Mouse (Mus musculus) G1E-ER4 (cell line): Measurements from ENCODE around the gene Abcd3. TPM values are rescaled to one million over a fixed set of nuclear protein-coding genes. Genes with fewer than 3 reads are reported as not detected.

Experiments used
- GATA1 ChIP-seq: IDR thresholded peaks from one replicate; pipeline ENCODE4 v1.8.0; 2012; ENCODE audit warnings: low read length, inconsistent platforms
- polyA plus RNA-seq: library from polyadenylated mRNA; stranded (reverse); fragments of >175 nt; gene quantifications from 2 replicates; pipeline ENCODE4 v1.2.3, GENCODE M21; 2012

Gene Abcd3
- polyA plus RNA-seq, 1 experiment, result 49.2 TPM

DNA sequence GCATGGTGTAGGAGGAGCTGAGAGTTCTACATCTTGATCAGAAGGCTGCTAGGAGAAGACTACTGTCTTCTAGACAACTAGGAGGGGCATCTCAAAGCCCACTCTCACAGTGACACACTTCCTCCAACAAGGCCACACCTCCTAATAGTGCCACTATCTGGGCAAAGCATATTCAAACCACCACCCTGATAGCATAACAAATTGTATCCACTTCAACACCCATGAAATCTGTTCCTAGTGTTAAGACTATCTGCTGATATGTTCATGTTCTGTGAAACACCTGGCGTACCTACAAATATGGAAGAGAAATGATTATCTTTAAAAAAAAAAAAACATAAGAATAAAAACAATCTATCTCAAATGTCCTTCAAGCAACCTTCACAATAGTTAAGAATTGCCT is 9.2 kb upstream of the Abcd3 start:
- TF ChIP-seq GATA1, result no peak

DNA sequence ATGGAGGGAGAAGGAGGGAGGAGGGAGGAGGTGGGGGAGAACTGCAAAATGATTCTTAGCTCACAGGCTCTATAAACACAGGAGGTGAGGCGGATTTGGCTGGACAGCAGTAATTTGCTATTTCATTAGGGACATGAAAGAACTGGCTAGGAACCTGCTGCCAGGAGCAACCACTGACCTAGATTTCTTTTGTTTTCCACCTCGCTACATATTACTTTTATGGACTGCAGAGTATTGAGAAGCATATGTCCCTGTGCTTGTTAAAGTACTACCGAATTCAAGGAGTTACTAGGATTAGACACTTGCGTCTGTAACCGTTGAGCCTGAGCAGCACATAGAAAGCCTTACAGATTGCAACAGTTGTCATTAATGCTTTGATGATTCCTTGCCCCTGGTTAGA is 7.5 kb upstream of the Abcd3 start:
- no peak for TF ChIP-seq GATA1

DNA sequence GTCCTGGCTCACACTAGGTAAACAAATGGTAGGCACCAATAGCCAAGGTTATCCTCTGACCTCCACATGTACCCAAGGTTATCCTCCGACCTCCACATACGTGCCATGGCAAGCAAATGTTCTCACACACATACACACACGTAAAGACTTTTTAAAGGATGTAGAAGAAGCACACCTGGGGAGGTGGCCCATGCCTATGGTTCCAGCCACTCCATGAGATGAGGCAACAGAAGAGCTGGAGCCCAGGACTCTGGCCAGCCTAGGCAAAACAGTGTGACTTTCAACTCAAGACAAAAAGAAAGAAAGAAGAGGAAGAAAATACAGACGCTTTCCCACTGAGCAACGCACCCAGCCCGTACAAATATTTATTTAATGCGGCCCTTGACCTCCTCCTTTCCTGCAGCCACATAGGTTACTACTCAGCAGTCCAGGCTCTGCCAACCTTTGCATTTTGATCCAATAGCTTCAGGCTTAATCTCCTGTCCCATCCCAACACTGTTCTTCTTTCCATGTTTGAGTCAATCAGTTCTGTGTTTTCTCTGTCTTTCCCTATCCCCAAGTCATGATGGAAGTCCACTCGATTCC is 6.5 kb upstream of the Abcd3 start:
- TF ChIP-seq GATA1, result no peak

DNA sequence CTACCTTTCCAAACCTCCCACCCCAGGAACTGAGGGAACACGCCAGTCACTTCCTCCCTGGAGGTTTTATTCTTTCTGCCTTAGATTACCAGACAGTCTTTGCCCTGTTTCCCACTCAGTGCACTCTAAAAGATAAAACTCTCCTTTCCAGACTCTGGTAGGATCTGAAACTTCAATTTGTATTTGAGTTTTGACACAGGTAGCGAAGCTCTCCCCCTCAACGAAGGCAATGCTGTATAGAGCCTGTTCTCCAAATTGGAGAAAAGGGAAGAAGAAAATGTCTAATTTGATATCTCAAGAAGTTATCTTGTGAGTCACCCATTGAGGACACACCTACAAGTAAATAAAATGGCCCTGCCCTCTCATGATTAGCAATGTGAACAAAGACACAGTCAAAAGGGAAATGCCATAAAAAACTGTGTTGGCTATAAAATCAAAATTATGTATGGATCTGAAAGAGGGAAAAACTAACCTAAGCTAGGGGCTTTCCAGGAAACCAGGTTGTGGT is 4.6 kb upstream of the Abcd3 start:
- TF ChIP-seq GATA1, result no peak

DNA sequence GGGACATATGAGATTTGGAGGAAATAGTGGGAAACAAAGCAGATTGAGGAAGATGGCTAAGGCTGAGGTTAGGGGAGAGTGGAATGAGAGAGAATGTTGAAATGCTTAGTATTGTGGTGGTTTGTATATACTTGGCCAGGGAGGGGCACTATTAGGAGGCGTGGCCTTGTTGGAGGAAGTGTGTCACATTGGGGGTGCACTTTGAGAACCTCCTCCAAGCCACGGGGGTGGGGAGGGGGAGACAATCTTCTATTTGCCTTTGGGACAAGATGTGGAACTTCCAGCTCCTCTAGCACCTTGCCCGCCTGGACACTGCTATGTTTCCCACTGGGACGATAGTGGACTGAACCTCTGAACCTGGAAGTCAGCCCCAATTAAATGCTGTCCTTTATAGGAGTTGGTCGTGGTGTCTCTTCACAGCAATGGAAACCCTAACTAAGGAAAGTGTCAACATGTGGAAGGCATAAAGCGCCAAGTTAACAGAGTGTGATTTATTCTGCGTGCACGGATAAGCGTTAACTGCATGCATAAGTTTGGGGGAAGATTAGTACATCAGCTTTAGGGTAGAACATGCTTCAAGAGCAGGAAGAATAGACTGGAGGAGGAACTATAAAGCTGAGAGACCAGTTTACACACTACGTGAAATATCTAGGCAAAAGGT is 3.8 kb upstream of the Abcd3 start:
- TF ChIP-seq GATA1, result no peak

DNA sequence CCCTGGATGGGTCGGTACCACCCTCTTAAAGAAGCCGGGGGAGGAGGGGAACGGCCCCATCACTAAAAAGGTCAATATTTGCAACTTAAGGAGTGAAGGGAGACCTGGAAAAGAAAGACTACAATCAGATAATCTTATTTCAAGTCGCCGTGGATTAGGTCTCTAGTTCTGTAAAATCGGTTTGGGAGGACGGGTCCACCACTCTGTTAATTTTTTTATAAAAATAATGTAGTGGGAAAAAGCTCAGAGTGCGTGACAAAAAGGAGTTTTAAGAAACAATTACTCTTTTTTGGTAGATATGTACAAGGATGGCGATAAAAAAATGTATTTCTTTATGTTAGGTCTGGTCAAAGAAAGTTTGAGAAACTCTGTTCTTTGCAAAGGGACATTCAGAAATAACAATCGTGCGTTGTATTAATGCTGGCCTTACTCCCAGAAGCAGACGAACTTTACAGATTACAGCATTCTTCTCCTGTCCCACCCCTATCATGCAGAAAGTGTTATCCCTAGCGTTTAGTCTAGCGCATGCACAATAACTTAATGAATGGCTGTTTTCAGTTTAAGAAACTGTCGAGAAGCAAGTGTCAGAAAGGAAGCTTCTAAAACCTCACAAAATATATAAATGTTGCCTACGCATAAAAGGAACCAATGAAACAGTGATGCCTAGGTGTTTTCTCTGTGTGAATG is 590 bp upstream of the Abcd3 start:
- no peak for TF ChIP-seq GATA1

DNA sequence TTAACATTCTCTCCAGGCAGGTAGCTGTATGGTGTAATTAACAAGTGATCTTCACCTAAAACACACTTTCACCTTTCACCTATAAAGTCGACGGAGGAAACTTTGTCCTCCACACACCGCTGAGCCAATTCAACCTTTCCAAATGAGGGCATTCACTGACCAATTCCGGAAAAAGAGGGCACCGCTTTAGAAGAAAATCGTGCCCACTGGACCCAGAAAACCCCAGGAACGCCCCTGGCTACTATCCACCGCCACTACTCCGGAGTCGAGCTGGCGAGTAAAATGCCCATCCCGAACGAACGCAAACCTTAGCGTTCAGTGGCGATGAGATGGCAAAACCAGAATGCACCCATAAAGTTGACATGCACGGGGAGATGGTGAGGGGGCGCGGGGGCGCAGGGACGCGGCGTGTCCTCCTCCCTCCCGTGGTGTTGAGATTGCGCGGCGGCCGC is 663 bp downstream of the Abcd3 start:
- no peak for TF ChIP-seq GATA1

DNA sequence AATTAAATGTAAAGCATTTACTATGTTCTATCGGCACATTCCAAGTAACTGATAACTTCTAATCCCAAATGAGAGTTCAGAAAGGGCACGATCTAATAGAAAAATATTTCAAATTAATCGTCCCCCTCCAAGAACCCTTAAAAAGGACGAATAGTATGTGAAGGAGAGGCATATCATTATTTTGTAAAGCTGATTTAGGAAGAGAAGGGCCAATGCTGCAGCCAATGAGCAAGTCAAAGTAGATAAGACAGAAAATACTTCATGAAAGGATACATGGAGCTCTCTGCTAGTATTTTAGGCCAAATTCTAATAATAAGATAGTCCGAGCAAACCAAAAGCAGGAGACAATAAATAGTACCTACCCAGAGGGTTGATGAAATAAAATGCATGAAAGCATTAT is 1.3 kb downstream of the Abcd3 start:
- no peak for TF ChIP-seq GATA1

DNA sequence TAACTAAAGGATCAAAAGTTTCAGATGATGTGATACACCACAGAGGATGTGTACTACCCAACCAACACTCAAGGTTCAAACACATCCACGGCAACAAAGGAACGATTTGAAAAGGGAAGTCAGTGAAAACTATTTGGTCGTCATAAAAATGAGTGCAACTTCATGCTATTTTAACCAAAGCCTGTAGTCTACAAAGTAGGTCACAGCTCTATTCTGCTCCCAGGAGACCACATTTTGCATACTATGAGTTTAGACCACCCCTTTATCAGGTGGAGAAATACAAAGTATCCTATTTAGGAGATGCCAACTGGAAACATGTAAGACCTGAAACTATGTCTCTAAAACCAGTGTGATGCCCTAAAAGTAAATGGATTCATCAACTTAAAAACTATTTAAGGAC is 6.9 kb downstream of the Abcd3 start:
- no peak for TF ChIP-seq GATA1

DNA sequence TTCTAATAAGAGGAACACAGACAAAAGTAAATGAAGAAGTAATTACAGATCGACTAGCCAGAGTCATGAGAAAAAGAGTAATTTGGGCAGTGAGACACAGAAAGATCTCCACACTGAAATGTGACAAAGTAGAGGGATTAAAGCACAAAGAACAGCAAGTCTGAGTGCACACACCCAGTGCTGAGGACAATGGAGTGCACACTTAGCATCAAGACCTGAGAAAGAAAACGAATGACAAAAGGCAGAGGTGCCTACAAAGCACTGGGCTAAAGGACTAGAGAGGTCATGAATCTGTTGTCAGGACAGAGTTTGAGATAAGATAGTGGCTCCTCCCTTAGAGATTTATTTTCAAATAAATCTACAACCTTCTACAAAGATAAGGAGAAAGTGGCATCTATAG is 20.9 kb downstream of the Abcd3 start:
- TF ChIP-seq GATA1, result no peak

DNA sequence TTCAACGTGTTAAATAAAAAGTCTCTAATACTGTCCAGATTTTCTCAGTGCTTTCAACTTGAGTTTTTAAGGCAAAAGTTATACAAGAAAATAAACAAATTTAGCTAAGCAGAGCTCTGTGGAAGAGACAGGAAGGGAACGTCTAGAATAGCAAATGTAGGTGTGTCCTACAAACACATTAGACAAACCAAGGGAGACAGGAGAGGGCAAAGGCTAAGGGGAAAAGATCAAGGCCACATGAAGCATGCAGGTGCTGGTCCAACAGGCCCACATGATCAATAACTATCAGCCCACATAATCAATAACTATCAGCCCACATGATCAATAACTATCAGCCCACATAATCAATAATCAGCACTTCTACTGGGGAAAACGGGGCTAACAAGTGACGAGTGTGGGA is 22.9 kb downstream of the Abcd3 start:
- no peak for TF ChIP-seq GATA1

DNA sequence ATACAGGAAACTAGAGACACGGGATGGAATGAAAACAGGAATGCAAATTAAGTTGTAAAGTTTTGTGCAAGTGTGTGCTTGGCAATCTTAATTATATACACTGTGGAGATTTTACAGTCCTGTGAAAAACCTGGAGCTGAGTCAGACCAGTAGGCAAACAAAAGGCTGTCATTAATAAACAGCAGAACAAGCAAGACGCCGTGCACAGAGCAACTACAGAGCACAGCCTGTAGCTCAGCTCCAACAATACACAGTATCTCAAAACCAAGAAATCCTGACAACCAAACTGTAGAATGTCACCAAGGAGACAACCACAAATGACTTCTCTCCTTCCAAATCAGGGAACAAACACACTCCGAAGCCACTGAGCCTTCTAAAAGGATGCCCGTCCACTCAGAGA is 24.7 kb downstream of the Abcd3 start:
- TF ChIP-seq GATA1, result no peak

DNA sequence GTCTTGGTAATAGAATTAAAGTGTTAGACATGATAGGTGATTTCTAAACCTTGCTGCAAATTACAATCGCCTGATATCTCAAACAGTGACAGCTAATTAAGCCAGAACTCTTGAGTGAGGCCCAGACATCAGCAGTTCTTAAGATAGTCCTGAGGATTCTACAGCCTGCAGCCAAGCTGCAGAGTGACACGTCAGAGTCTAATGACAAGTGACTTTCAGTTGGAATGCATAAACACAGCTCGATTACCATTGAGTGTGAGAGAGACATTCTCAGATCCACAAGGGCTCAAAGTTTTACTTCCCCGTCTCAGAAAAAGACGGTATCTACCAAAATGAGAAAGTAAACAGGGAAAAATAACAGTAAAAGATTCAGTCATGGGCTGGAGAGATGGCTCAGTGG is 25.3 kb downstream of the Abcd3 start:
- no peak for TF ChIP-seq GATA1

DNA sequence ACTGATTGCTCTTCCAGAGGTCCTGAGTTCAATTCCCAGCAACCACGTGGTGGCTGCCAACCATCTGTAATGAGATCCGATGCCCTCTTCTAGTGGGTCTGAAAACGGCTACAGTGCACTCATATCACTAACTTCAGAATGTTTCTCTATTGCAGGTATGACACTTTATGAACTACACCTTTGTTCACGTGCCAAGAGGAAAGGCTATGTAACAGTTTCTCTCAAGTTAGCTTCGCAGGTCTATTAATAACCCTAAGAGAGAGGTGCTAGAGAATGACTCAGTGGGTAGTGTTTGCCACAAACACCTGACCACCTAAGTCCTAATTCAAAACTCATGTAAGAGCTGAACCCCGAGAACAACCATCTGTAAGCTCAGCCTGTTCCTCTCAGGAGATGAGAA is 32.1 kb downstream of the Abcd3 start:
- no peak for TF ChIP-seq GATA1

DNA sequence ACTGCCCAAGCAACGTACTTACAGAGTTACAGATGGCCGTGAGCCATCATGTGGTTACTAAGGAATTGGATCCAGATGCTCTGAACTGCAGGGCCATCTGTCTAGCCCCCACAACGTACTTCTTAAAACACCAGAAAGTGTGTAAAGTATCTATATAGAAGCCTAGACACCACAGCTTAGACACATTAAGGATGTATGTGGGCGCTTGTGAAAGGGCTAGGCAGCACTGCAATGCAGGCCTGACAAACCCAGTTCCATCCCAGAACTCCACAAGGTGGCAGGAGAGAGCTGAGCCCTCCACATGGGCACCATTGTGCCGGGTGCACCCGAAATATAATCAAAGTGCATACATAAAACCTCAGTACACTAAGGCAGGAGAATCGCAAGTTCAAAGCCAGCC is 37.2 kb downstream of the Abcd3 start:
- no peak for TF ChIP-seq GATA1

DNA sequence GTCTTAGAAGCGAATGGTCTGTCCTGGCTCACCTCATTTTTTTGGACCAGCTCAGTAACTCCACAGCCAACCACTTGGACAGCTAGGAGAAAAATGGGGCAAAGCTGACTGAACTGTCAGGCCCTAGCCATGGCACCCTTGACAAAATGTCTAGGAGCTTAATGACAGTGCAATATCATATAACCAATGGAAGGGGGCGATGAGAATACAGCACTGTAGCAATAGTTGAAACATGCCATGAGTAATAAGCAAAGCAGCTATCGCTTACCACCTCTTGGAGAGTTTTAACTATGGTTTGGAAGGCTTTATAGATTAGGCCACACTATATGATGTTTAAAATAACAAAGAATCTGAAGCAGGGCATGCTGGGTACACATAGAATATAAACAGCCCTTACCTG is 46.3 kb downstream of the Abcd3 start:
- no peak for TF ChIP-seq GATA1

DNA sequence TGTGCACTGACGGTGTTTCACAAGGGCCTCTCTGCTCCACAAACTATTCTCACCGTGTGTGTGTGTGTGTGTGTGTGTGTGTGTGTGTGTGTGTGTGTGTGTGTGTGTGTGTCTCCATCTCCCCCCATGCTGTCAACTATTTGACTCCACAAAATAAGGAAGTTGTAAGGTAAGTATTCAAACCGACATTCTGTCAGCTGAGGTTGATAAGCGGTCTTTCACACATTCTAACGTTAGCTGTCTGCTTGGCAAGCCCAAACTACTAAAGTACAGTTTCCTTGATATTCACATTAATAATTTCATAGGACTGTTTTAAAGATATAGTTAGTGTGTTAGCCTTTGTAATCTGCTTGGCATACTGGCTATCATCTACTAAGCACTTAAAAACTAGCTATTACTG is 48.3 kb downstream of the Abcd3 start:
- no peak for TF ChIP-seq GATA1
